Mouse (Mus musculus) CD4-positive, CD25-positive, alpha-beta regulatory T cell, adult 4 months (primary cell): Measurements from ENCODE around the gene Cbr4. TPM values are rescaled to one million over a fixed set of nuclear protein-coding genes. Genes with fewer than 3 reads are reported as not detected.

Experiments
- ATAC-seq: one replicate; pipeline ENCODE4 v1.8.0; 2017
- polyA plus RNA-seq, 2 experiments: library from polyadenylated mRNA; unstranded; fragments of 100-300 nt; shearing (Covaris generic); gene quantifications; one replicate each; pipeline ENCODE4 v1.2.1; 2017

Gene Cbr4
- polyA plus RNA-seq, 2 experiments from 2014 or later = 10.4 to 24.3 TPM

DNA sequence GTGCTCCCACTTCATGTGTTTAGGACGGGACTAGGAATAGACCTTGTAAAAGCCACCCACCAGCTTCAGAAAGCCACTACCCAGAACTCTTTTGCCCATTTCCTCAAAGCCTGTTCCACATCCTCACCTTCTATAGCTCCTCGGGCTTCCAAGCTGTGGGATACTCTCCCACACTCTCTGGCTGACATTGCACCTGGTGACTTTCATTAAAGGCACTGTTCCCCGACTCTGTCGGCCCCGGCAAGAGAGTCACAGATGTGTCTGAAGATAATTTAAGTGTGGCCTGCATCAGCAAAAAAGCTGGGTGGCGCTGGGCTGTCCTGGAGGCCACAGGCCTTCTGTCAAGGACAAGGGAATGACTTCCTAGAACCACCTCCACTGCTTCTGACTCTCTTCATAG is 64.7 kb downstream of the Cbr4 start:
- no peak for ATAC-seq

- no peak for ATAC-seq
Measured at GRCm38 (mm10) chr8:61552755-61553402, 65.3 kb downstream of the Cbr4 start.

DNA sequence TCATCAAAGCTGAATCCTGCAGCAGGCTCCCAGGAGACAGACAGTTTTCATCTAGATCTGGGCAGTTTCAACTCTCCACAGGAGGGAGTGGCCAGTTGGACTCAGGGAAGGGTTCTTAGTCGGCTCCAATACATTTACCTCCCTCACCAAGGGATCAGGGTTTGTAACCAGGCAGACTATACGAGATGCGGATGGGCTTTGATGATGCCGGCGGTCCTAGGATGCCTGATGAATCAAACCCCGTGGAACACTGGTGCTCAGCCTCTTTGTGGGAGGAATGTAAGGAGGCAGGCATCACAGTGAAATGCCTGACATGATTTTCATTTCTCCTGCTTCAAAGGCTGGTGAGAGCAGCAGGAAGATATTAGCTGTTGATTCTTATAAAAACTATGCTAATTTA is 67.8 kb downstream of the Cbr4 start:
- ATAC-seq = no peak

DNA sequence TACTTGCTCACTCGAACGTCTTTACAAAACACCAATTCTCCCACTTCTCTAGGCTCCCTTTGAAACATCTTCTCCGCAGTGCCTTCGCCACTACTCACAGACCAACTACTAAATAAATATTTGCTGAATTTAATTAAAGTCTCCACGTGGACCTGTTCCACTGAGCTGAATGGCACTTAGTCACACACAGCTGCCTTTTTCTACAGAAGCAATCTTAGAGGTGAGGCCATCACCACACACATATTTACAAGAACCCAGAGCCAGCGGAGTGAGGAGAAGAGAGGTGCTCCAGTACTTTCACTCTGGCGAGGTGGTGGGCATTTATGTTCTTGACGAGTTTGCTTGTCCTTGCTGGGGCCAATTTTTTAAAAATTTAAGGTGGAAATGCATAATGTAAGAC is 68.7 kb downstream of the Cbr4 start:
- no peak for ATAC-seq
